Mouse (Mus musculus) lung, postnatal 0 days (tissue): ENCODE data around the gene Sgpp2. TPM values are rescaled to one million over a fixed set of nuclear protein-coding genes. Genes with fewer than 3 reads are reported as not detected.

Source experiments
- ATAC-seq: fragments of 200-750 bp; cut with Nextera tagmentation; 2 replicates; pipeline ENCODE4 v1.8.0; 2017; ENCODE audit warnings: moderate library complexity
- DNase-seq: peaks from one replicate; pipeline ENCODE4 v3.0.0-alpha.2; 2016; ENCODE audit warnings: low spot score
- H3K27ac ChIP-seq: fragments of 300-500 bp; sonication (generic); 2 replicates; pipeline ENCODE4 v1.5.1; 2014; ENCODE audit warnings: antibody characterized with exemption, mild to moderate bottlenecking, low read length, mixed read lengths
- H3K27me3 ChIP-seq: fragments of 300-500 bp; sonication (generic); replicated peaks from 2 replicates; pipeline ENCODE4 v1.6.1; 2014; ENCODE audit warnings: low read length, mixed read lengths; ENCODE audit not compliant: insufficient read depth
- H3K36me3 ChIP-seq: fragments of 300-500 bp; sonication (generic); 2 replicates; pipeline ENCODE4 v1.6.1; 2014; ENCODE audit warnings: low read length, mixed read lengths; ENCODE audit not compliant: insufficient read depth
- H3K4me1 ChIP-seq: fragments of 300-500 bp; sonication (generic); 2 replicates; pipeline ENCODE4 v1.6.1; 2014; ENCODE audit warnings: antibody characterized with exemption, low read depth, low read length, mixed read lengths; ENCODE audit not compliant: insufficient read depth
- H3K4me2 ChIP-seq: fragments of 300-500 bp; sonication (generic); replicated peaks from 2 replicates; pipeline ENCODE4 v1.6.1; 2014; ENCODE audit warnings: low read depth, mild to moderate bottlenecking, low read length, moderate library complexity, mixed read lengths
- H3K4me3 ChIP-seq: fragments of 300-500 bp; sonication (generic); 2 replicates; pipeline ENCODE4 v1.5.1; 2014; ENCODE audit warnings: low read depth, low read length
- H3K9ac ChIP-seq: fragments of 300-500 bp; sonication (generic); replicated peaks from 2 replicates; pipeline ENCODE4 v1.6.1; 2014; ENCODE audit warnings: low read depth, mild to moderate bottlenecking
- H3K9me3 ChIP-seq: fragments of 300-500 bp; sonication (generic); 2 replicates; pipeline ENCODE4 v1.6.1; 2016; ENCODE audit warnings: low read length, mixed read lengths
- CTCF ChIP-seq: IDR thresholded peaks from 2 replicates; pipeline ENCODE4 v1.5.1; 2016; ENCODE audit warnings: antibody characterized with exemption, mild to moderate bottlenecking
- EP300 ChIP-seq: IDR thresholded peaks from 2 replicates; pipeline ENCODE4 v1.6.1; 2016; ENCODE audit warnings: antibody characterized with exemption, mild to moderate bottlenecking, control low read depth
- WGBS: fragments of 180-500 bp; shearing (Covaris S2); extraction: QIAGEN DNeasy Blood & Tissue Kit; methylation state at CpG from one replicate; pipeline ENCODE4 v1.1.7; 2014; 5-methylcytosine and 5-hydroxymethylcytosine counted together
- polyA plus RNA-seq: library from polyadenylated mRNA; unstranded; fragments of >200 nt; fragmentation: Nextera tagmentation; extraction: Ambion mirVana; gene quantifications from 2 replicates; pipeline ENCODE4 v1.2.1, GENCODE M21; 2015

Sgpp2 gene
- polyA plus RNA-seq, 1 experiment from 2014 or later = 10.9 TPM

DNA sequence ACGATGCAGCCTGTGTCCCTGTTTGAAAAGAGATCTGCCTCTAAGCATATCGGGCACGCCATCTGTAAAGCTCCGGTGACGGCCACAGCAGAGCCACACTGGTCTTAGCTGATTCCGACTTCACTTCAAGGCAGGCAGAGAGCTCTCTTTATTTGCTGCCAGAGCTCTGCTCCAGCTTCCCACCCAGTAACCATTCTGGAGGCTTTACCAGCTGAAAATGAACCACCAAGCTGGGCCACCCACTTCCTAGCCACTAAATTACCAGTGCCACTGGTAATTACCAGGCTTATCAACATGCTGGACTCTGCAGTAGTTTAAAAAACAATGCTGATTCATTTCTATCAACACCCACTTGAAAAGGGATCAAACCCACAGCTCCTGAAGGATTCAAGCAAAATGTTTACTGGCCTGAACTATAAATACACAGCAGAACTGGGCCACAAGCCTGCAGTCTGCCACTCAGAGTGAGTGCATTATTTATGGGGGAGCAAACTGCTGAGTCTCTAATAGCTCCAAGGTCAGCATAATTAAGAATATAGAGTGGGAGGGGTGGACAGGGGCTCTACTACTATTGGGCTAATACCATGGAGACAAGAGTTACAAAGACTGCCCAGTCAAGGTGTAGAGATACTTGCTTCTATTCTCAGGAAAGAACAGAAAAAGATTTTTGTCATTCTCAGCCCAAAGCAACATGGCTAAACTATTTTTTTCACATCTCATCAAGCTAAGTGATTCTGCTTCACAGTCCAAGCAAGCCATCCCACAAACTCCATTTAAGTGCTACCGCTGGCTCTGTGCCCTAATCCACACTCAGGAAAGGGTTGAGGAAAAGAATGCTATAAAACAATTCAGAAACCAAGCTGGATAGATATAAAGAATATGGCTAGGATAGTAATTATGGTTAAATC is 115.9 kb downstream of the Sgpp2 start:
- H3K9me3 ChIP-seq = no peaks in the 10 kb centered on the region
- no peaks in the 10 kb centered on the region for H3K36me3 ChIP-seq
- ATAC-seq (peak; percentile 60), DNase-seq (peak; percentile 37)
- H3K4me2 ChIP-seq = no peak overlapping the region
- peak overlapping the region; percentile 57 for H3K27ac ChIP-seq
- H3K9ac ChIP-seq = no peak overlapping the region
- WGBS = 69% methylated on average over 7 of the region's 7 CpGs
- 0 out of 2 replicates have a peak, but pooled peaks cover 5% of the 10 kb centered on the region for H3K4me1 ChIP-seq
- no peaks in the 10 kb centered on the region for H3K27me3 ChIP-seq
- TF ChIP-seq CTCF = no peak
- no peak for TF ChIP-seq EP300
- no peak overlapping the region for H3K4me3 ChIP-seq

DNA sequence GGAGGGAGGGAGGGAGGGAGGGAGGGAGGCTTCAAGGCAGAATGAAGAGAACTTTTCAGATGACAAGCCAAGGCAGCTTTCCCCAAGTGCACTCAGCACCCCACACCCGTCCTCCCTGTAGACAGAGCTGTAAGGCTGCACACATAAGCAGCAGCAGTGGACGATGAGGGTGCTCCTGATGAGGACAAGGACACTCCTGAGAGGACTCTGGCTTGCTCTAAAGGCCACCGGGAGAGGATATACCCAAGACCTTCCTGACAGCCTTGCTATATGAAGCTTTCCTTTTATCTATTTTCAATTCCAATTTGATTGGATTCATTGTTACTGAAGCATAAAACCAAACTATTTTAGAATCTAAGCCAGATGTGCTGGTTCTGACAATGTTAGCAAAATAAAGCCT is 116.7 kb downstream of the Sgpp2 start:
- H3K4me2 ChIP-seq = no peak overlapping the region
- ATAC-seq (peak; percentile 34; the same call in 1 of the 2 replicates), DNase-seq (no peak)
- no peaks in the 10 kb centered on the region for H3K9me3 ChIP-seq
- H3K4me1 ChIP-seq = 0 out of 2 replicates have a peak, but pooled peaks cover 5% of the 10 kb centered on the region
- no peak overlapping the region for H3K9ac ChIP-seq
- H3K27me3 ChIP-seq = no peaks in the 10 kb centered on the region
- H3K36me3 ChIP-seq = no peaks in the 10 kb centered on the region
- TF ChIP-seq EP300 (no peak), CTCF (no peak)
- no peak overlapping the region for H3K4me3 ChIP-seq
- WGBS = 40% methylated on average over 3 of the region's 3 CpGs
- H3K27ac ChIP-seq = no peak overlapping the region

DNA sequence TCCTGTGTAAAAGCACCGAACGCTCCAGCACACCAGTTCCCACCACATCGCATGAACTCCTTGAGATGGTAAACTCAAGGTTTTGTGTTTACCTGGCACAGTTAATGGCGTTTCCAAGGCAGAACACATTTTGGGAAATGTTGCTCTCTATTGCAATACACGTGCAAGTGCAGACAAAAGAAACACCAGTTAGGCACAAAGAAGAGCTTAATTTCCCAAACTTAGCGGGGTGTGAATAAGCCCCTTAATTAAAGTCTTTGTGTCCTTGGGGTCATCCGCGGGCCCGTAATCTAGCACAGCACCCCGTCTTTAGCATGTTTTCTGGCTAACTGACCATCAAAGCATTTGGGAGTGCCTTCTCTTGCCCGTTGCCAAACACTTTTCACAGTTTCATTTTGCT is 118.7 kb downstream of the Sgpp2 start:
- no peak for ATAC-seq
- no peak overlapping the region for H3K4me2 ChIP-seq

DNA sequence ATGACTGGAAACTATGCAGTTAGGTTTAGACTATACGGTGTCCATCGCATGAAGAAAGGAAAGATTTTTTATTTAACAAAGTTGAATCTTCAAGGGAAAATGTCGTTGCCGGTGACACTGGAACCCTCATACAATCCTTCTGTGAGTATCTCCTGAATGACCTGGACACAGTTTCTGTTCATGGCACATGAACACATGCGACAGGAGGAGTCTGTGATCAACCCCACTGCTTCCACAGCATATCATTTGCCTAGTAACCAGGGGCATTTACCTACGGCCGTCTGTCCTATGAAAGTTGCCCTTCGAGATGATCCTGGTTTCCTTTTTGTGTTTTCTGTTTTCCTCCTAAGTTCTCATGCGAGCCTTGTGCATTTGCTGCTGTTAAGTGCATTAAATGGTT is 123.3 kb downstream of the Sgpp2 start:
- ATAC-seq = no peak

More for the DNA sequence above, 118.7 kb downstream of the Sgpp2 start:
- 89% methylated on average over 11 of the region's 11 CpGs for WGBS
- no peak overlapping the region for H3K9ac ChIP-seq
- no peaks in the 10 kb centered on the region for H3K9me3 ChIP-seq
- DNase-seq = no peak
- no peak overlapping the region for H3K4me3 ChIP-seq
- H3K36me3 ChIP-seq = no peaks in the 10 kb centered on the region
- no peak overlapping the region for H3K27ac ChIP-seq
- H3K4me1 ChIP-seq = 0 out of 2 replicates have a peak, but pooled peaks cover 5% of the 10 kb centered on the region
- H3K27me3 ChIP-seq = no peaks in the 10 kb centered on the region
- TF ChIP-seq CTCF (no peak), EP300 (no peak)

DNA sequence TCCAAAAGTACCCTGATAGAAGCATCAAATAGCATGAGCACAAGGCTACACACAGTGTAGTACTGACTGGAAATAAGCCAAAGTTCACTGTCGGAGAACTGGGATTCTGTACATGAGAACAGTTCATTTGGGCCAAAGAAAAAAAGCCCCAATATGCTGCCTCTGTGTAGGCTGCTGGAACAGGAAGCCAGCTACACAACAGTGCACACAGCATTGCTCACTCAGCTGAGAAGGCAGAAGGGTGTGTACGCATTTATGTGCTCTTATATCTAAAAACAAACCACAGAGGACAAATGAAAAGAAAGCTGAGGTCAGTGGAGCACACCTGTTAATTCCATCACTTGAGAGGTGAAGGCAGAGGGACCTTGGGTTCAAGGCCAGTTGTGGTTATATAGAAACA is 125.8 kb downstream of the Sgpp2 start:
- Histone ChIP-seq H3K9ac (no peak overlapping the region), H3K4me3 (no peak overlapping the region), H3K9me3 (no peaks in the 10 kb centered on the region), H3K4me2 (no peak overlapping the region), H3K4me1 (no peaks in the 10 kb centered on the region), H3K27me3 (no peaks in the 10 kb centered on the region), H3K27ac (no peak overlapping the region), H3K36me3 (no peaks in the 10 kb centered on the region)
- TF ChIP-seq CTCF (no peak), EP300 (no peak)
- ATAC-seq (no peak), DNase-seq (no peak)
- WGBS = 63% methylated on average over 2 of the region's 2 CpGs

More for the DNA sequence above, 123.3 kb downstream of the Sgpp2 start:
- Histone ChIP-seq H3K27ac (no peak overlapping the region), H3K36me3 (no peaks in the 10 kb centered on the region), H3K27me3 (no peaks in the 10 kb centered on the region), H3K4me2 (no peak overlapping the region), H3K4me3 (no peak overlapping the region), H3K4me1 (no peaks in the 10 kb centered on the region), H3K9me3 (no peaks in the 10 kb centered on the region), H3K9ac (no peak overlapping the region)
- DNase-seq = no peak
- no peak for TF ChIP-seq CTCF
- no peak for TF ChIP-seq EP300
- 94% methylated on average over 9 of the region's 9 CpGs for WGBS

DNA sequence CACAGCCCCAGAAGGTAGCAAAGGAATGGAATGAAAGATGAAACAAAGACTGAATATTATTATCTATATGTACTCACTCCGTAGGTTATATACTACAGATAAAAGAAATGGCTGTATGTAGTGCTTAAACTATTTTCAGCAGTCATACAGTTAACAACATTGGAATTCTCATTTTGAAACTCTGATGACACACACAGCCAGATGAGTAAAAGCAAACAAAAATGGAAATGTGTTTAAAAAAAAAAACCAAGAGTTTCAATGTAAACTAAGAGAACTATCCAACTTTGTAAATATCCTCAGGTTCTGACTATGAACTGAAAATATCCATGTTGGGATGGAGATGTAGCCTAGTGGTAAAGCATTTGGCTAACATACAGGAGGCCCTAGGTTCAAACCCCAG is 126.3 kb downstream of the Sgpp2 start:
- H3K4me2 ChIP-seq = no peak overlapping the region
- no peak overlapping the region for H3K4me3 ChIP-seq
- no peak overlapping the region for H3K27ac ChIP-seq
- DNase-seq (peak; percentile 30), ATAC-seq (no peak)
- H3K27me3 ChIP-seq = no peaks in the 10 kb centered on the region
- H3K9me3 ChIP-seq = no peaks in the 10 kb centered on the region
- WGBS = 94% methylated on average over 1 of the region's 1 CpGs
- no peak overlapping the region for H3K9ac ChIP-seq
- no peaks in the 10 kb centered on the region for H3K36me3 ChIP-seq
- TF ChIP-seq CTCF (no peak), EP300 (no peak)
- H3K4me1 ChIP-seq = no peaks in the 10 kb centered on the region
